Mouse (Mus musculus): ENCODE data around the gene Ccdc15. TPM values are rescaled to one million over a fixed set of nuclear protein-coding genes. Genes with fewer than 3 reads are reported as not detected.
A peak's percentile ranks its signal among the peaks of the same experiment; 100 is the strongest.
"Not testable (repeated sequence)": the region's sequence is repeated elsewhere in the genome, so short reads cannot be mapped to it uniquely, and the experiment has no call there.

The Ccdc15 gene
- polyA plus RNA-seq, 2 experiments from 2014 or later = 6.8 to 10.3 TPM

GRCm38 (mm10) chr9:37349050-37349449 is 818 bp upstream of the Ccdc15 start:
- ATAC-seq = no peak

DNA sequence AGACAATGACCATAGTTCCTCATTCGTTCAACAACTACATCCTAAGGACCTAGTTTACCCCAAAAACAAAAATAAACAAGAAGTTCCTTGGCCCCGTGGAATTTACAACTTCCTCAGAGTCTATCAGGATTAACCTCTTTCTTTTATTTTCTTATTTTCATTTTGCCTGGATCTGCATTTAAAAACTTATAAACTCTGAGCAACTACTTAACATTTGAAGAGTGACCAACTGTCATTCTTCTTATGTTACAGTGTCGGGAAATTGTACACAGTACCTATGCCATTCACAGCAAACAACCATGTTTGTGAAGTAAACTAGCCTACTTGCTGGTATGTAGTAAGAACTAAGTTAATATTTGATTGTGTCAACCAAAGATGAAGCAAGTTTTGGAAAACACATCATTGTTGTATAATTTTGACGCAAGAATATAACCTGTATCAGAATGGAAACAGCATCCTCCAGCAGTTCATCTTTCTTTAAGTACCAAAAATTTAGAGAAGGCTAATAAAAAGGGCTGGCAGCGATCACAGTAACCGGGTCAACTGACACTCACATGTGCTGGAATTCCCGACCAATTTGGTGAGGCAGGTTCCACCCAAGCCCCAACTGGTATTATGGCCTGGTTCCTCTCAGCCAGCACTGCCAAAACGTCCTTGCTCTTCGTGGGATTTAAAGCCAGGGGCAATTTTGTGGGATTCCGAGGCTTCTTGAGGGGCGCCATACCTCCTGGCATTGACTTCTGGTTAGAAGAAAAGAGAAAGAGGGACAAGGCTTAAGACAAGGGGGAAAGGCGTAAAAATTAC is 846 bp downstream of the Ccdc15 start:
- ATAC-seq = no peak

DNA sequence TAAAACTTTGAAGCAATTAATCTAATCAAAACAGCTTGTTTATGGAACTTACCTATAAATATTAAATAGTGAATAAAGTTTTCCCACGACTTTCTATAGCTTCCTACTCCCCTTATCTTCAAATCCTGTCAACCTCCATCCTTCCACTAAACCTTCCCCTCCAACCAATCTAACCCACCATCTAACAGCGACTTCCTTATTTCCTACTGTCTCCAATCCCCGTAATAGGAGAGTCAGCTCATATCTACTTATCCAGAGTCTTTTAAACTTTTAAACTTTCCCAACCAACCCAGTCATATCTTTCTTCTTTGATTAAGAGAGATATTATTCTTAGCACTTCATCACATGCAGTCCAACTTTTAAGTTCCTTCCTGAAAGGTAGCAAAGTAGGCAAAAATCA is 2.8 kb downstream of the Ccdc15 start:
- ATAC-seq = no peak

DNA sequence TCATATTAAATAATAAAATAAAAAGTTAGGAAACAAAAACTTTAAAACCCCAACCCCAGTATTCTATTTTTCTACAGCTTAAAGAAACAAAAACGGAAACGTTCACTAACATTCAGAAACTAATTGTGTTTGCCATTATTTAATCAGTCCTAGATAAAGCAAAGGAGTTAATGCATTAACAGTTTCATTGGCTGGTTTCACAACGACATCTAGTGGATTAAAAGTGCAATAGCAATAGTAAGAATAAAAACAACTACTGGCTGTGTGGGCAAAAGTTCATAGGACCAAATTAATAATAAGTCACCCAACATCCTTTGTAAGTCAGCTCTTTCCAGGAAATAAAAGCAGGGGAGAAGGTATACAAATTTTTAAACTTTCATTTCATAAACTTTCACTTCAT is 18.8 kb downstream of the Ccdc15 start:
- peak; percentile 90 for ATAC-seq

DNA sequence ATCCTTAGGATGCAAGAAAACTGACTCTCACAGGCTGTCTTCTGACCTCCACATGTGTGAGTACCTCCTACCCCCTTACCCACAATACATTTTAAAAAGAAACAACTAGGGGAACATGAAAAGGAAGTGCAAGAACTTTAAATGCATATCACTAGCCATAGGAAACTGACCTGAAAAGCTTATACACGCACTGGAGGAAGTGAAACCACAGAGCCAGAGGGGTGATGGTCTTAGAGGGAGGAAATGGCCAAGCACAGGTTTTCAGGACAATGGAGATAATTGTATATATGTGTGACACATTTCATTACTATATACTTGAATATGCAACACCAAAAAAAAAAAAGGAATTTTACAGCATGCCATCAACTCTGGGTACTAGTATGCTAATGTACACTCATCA is 46.5 kb downstream of the Ccdc15 start:
- no peak for ATAC-seq

DNA sequence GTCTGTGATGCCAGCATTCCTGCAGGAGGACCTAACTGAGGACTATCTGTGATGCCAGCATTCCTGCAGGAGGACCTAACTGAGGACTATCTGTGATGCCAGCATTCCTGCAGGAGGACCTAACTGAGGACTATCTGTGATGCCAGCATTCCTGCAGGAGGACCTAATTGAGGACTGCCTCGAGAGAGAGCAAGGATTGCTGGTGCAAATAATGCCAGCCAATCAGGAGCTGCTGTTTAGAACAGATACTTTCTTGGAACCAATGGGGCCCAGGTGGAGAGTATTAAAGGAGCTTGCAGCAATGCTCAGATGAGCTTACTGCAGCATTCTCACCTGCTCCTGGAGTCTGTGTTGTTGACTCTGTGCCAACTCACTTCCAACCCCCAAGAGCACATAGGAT is 47.7 kb downstream of the Ccdc15 start:
- ATAC-seq = not testable (repeated sequence)

GRCm38 (mm10) chr9:37295586-37295985 is 52.6 kb downstream of the Ccdc15 start:
- ATAC-seq = no peak

- ATAC-seq = no peak
Observed at GRCm38 (mm10) chr9:37266622-37267021, 81.6 kb downstream of the Ccdc15 start.

DNA sequence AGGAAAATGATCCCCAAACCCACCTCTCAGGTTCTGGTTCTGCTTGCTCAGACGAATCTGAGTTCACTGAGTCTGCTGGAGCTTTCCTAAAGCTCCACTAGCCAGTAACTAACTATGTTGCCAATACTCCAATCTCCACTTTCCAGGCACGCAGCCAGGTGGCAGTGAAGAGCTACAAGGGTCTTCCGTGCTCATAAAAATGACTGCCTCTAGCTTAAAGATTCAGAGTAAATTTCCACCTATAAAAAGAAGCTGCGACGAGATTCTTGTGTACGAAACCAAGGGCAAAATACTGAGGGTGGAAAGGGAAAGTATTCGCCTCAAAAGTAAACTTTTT is 92.4 kb downstream of the Ccdc15 start:
- ATAC-seq = peak; percentile 76

DNA sequence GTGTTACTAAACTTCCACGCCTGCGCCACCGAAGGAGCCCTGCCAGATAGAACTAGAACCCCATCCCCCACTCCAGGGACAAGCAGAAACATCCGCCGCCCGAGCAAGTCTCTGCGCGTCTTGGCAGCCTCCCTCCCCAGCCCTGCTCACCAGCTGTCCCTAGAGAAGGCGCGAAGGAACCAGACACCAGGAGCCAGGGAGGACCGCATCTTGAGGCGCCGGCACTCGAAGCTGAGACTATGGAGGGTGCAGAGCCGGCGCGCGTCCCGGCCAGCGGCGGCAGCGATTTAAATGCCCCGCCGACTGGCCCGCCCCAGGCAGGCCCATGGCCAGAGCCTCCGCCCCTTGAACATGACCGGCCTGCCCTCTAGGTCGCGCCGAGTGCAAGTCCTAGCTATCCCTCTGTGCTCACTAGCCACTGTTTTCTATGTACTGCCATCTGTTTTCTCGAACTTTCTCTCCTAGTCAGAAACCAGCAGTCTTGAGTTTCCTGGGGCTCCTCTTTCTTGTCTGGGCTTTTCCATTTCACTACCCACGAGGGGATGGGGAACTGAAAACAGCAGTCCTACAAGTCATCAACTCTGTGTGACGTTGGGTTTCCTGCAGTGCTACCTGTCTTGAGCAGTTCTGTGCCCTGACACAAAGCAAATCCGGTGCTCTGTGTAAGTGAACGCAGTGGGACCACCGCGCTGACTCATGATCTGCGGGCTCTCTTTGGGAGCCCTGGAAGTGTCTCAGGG is 92.9 kb downstream of the Ccdc15 start, which contains the start of gene Slc37a2:
Gene Slc37a2, minus strand, starts transcription at position 590 of the 740 bp plus-strand sequence.
- ATAC-seq = peak; percentile 88

DNA sequence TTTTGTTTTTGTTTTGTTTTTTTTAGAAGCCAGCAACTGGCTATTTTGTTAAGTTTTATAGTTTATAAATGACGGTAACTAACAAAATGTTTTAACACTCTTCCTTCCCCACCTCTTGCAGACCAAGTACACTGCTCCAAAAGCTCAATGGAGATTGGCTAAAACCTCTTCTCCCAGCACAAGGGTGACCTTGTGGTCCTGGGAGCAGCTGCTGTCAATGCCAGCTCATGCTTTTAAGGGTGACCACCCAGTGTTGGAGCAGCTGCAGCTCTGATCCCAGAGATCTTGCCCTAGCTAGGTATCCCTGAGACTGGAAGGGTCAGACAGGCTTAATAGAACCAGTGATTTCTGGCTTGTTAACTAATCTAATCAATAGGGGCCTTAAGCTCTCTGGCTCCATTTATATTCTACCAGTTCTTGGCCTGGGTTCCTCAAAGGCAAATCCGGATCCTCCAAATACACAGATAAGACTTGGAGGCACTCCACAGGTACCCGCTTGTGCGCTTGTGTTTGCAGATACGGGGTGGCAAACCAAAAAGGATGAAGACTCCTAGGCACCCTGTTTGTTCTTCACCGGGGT is 93.6 kb downstream of the Ccdc15 start:
- ATAC-seq = no peak

DNA sequence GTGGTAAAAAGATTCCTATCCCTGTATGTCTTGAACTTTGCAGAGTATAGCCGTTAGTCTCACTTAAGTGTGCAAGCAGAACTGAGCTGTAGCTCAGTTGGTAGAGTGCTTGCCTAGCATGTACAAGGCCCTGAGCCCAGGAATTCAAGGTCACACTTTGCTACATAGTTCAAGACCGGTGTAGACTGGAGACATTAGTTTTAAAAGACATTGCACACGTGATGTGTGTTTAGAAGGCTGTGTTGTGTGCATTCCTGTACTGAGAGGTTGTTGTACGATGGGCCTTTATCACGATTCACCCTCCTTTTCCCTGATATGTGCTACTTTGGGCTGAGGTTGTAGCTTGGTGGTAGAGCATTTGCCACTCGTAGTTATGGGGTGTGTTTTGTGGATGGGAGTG is 97.6 kb downstream of the Ccdc15 start:
- no peak for ATAC-seq

- ATAC-seq = no peak
Observed at GRCm38 (mm10) chr9:37249976-37250375, 98.3 kb downstream of the Ccdc15 start.

DNA sequence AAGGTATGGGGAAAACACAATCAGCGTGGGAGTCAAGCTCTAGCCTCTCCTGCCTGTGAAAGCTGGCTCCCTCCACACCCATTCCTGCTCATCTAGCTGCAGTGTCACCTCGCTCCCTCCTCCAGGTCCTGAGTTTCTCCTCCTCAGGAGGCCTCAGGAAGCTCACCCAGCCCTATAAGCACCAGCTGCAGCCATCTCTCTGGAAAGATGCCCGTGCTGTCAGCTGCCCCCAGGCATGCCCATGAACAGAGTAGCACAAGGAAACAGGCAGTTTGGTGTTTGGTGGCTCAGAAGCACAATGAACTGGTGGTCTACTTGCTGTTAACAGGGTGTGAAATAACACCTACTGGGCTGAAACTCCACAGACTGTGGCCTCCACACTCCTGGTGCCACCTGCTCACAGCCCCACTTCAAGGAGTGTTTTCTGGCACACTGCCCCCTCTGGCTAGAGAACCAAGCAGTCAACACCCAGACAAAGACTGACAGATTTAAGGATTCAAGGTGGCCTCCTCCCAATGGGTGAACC is 99.8 kb downstream of the Ccdc15 start:
- no peak for ATAC-seq

DNA sequence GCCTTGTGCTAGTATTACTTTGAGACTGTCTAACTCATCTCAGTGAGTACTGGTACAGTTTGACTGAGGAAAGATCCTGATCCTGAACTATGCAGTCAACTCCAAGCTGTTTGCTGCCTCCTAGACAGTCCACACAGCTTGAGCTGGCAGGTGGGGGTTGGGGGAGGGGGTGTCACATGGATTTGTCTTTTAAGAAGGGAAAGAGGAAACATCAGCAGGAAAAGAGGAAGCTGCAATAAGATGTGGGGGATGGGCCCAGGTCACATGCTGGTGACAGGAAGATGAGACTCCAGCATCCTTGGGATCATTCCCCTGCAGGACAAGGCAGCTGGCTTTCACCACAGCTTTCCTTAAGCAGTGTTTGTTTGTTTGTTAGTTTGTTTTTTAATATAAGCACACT is 100.8 kb downstream of the Ccdc15 start:
- ATAC-seq = no peak

GRCm38 (mm10) chr9:37245810-37246209 is 102.4 kb downstream of the Ccdc15 start:
- no peak for ATAC-seq

DNA sequence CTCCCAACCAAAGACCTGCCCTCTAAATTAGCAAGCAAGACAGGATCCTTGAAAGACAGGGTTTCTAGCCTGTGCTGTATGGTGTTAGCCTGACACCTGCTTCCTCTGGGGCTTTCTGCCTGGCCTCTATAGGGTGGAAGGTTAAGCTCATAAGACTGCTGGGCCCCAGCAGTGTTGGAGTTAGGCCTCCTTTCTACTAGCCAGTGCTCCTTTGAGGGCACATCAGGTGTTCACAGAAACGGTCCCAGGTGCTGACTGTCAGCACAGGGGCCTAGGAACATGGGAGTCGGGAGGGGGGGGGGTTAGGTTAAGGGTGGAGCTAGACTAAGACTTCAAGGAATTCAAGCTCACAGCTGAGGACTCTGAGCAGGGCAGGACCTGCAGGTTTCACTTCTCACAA is 102.8 kb downstream of the Ccdc15 start:
- no peak for ATAC-seq

GRCm38 (mm10) chr9:37244600-37244999 is 103.6 kb downstream of the Ccdc15 start:
- ATAC-seq = peak; percentile 54

- no peak for ATAC-seq
Observed at GRCm38 (mm10) chr9:37242764-37243163, 105.5 kb downstream of the Ccdc15 start.

DNA sequence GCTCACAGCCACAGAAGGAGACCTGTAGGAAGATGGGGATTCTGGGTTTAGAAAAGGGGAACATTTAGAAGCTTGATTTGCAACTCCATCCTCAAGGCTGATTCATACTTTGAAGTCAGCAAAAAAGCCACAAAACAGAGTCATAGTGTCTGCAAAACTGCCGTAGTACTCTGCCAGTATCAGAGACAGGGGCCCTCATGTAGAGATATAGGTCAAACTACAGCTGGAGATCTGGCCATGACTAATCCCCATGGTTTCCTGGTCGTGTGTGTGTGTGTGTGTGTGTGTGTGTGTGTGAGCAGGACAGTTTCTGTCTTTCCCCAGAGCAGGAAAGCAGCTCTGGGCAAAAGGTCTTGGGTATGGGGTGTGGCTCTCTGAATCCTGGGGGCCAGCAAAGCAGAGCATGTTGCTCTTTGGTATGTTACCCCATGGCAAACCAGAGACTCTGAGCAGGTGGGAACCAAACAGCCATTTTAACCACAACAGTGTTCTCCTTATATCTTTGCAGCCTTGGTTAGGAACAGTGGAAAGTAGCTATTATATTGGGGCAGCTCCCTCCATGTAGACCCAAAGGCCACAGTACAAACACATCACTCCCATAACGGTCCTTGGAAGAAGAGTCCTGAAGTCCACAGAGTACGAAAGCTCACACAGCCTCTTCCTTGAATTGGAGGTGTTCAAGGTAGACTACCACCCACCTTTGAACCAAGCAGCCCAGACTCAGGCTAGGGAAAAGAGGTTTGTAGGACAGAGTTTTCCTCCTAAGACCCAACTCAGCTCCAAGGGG is 112.1 kb downstream of the Ccdc15 start:
- ATAC-seq = peak; percentile 32

DNA sequence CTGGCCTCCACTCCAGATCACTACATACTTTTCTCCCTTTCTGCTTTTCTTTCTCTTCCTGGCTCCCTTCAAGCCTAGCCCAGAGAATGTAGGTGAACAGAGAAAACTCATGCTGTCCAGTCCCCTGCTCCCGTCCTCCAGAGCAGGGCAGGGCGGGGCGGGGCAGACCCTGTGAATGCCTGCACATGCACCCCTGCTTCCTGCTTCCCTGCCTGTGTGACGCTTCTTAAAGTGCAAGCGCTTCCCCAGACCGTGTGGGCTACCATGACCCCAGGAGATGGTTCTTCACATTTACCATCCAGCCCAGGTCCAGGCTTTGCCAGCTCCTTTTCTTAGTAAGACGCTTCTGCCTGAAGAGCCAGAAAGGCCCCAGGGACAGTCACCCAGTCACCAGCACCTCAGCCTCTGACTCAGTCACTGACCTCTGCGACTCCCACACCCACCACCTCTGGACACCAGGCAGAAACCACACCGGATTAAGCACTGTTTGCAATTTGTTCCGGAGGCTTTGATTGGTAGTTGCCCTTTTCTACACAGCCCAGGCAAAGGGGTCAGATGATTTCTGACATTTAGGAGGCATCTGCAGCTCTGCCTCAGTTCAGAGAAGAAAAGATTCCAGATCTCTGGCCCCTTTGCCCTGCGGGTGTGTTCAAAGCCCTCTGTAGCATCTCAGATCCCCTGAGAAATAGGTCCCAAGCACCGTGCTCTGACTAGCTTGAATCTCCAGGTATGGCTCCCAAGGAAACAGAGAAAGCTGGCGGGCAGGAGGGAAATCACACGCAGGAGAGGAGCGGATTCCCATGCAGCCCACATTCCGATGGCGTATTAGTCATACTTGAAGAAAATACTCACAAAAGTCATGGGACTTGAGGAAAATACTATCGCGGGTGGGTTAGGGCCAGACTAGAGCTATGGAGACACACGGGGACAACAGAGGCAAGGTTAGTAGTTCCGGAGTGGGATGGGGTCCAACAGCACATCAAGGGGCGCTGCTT is 115.7 kb downstream of the Ccdc15 start:
- ATAC-seq = no peak

All from CD4-positive, CD25-positive, alpha-beta regulatory T cell, adult 4 months (primary cell).